Mouse (Mus musculus): ENCODE measurements around the gene Lgr4. TPM values are rescaled to one million over a fixed set of nuclear protein-coding genes. Genes with fewer than 3 reads are reported as not detected.

Lgr4 gene
- polyA plus RNA-seq, 1 experiment from 2014 or later = 3.9 TPM

- DNase-seq = no peak
- Histone ChIP-seq H3K9ac (replicated peaks) (no peak overlapping the region), H3K4me2 (ENCODE audit: low read depth, low read length) (no peak overlapping the region), H3K27me3 (ENCODE audit: insufficient read depth, low read length) (no peaks in the 10 kb centered on the region), H3K4me1 (ENCODE audit: insufficient read depth) (peaks cover 24% of the 10 kb centered on the region), H3K36me3 (replicated peaks; ENCODE audit: insufficient read depth, low read length) (no peaks in the 10 kb centered on the region), H3K4me3 (ENCODE audit: low read depth, low read length) (no peak overlapping the region), H3K27ac (ENCODE audit: low read depth) (no peak overlapping the region), H3K9me3 (ENCODE audit: low read length) (no peaks in the 10 kb centered on the region)
- no peak for ATAC-seq
- no peak for TF ChIP-seq EP300 (IDR thresholded peaks at IDR 0.05; ENCODE audit: low read depth)
- TF ChIP-seq CTCF (IDR thresholded peaks at IDR 0.05; ENCODE audit: low read depth) = no peak
- 65% methylated on average over 8 of the region's 8 CpGs for WGBS (ENCODE audit: insufficient replicate concordance)
These were observed 72.4 kb downstream of the Lgr4 start for GRCm38 (mm10) chr2:109989679-109990473.

- Histone ChIP-seq H3K9ac (replicated peaks) (no peak overlapping the region), H3K4me3 (ENCODE audit: low read depth, low read length) (no peak overlapping the region), H3K4me1 (ENCODE audit: insufficient read depth) (peaks cover 17% of the 10 kb centered on the region; the same call in 1 of the 2 replicates), H3K9me3 (ENCODE audit: low read length) (no peaks in the 10 kb centered on the region), H3K27me3 (ENCODE audit: insufficient read depth, low read length) (no peaks in the 10 kb centered on the region), H3K4me2 (ENCODE audit: low read depth, low read length) (no peak overlapping the region), H3K27ac (ENCODE audit: low read depth) (no peak overlapping the region), H3K36me3 (replicated peaks; ENCODE audit: insufficient read depth, low read length) (no peaks in the 10 kb centered on the region)
- TF ChIP-seq CTCF (IDR thresholded peaks at IDR 0.05; ENCODE audit: low read depth) = no peak
- TF ChIP-seq EP300 (IDR thresholded peaks at IDR 0.05; ENCODE audit: low read depth) = no peak
- WGBS (ENCODE audit: insufficient replicate concordance) = 70% methylated on average over 1 of the region's 1 CpGs
- ATAC-seq (no peak), DNase-seq (no peak)
These were observed 74.3 kb downstream of the Lgr4 start for GRCm38 (mm10) chr2:109991754-109992153.

- no peak for DNase-seq
- ATAC-seq = no peak
- H3K4me2 ChIP-seq (ENCODE audit: low read depth, low read length) = no peak overlapping the region
- no peaks in the 10 kb centered on the region for H3K27me3 ChIP-seq (ENCODE audit: insufficient read depth, low read length)
- H3K27ac ChIP-seq (ENCODE audit: low read depth) = no peak overlapping the region
- WGBS (ENCODE audit: insufficient replicate concordance) = 51% methylated on average over 11 of the region's 11 CpGs
- no peak overlapping the region for H3K9ac ChIP-seq (replicated peaks)
- TF ChIP-seq EP300 (IDR thresholded peaks at IDR 0.05; ENCODE audit: low read depth) (no peak), CTCF (IDR thresholded peaks at IDR 0.05; ENCODE audit: low read depth) (no peak)
- H3K36me3 ChIP-seq (replicated peaks; ENCODE audit: insufficient read depth, low read length) = no peaks in the 10 kb centered on the region
- peaks cover 13% of the 10 kb centered on the region; the same call in 1 of the 2 replicates for H3K4me1 ChIP-seq (ENCODE audit: insufficient read depth)
- no peaks in the 10 kb centered on the region for H3K9me3 ChIP-seq (ENCODE audit: low read length)
- H3K4me3 ChIP-seq (ENCODE audit: low read depth, low read length) = no peak overlapping the region
These were observed 75.1 kb downstream of the Lgr4 start for GRCm38 (mm10) chr2:109992448-109993073.

DNA sequence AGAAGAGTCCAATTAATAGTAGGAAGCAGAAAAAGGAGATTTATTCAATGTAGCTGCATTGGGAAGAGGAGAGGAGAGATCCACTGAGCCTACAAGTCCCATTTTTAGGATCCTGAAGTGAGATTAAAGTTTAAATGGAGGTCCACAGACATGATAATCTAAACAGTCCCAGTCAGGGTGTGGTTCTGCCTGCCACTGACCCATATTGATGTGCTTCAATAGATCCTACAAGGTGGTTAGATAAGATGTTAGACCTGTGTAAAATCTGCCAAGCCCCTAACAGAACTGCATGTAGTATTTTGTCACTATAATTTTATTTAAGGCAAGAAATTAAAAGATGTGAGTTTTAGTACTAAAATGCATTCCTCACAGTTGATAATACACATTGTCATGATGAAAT is 76.0 kb downstream of the Lgr4 start:
- Histone ChIP-seq H3K36me3 (replicated peaks; ENCODE audit: insufficient read depth, low read length) (no peaks in the 10 kb centered on the region), H3K27me3 (ENCODE audit: insufficient read depth, low read length) (no peaks in the 10 kb centered on the region), H3K9ac (replicated peaks) (no peak overlapping the region), H3K4me1 (ENCODE audit: insufficient read depth) (peaks cover 13% of the 10 kb centered on the region; the same call in 1 of the 2 replicates), H3K27ac (ENCODE audit: low read depth) (no peak overlapping the region), H3K9me3 (ENCODE audit: low read length) (no peaks in the 10 kb centered on the region), H3K4me3 (ENCODE audit: low read depth, low read length) (no peak overlapping the region), H3K4me2 (ENCODE audit: low read depth, low read length) (no peak overlapping the region)
- no peak for TF ChIP-seq CTCF (IDR thresholded peaks at IDR 0.05; ENCODE audit: low read depth)
- peak; percentile 66 for TF ChIP-seq EP300 (IDR thresholded peaks at IDR 0.05; ENCODE audit: low read depth)
- no peak for DNase-seq
- ATAC-seq = peak; percentile 25; the same call in 1 of the 2 replicates

GRCm38 (mm10) chr2:109995061-109995460 is 77.6 kb downstream of the Lgr4 start:
- no peak overlapping the region for H3K9ac ChIP-seq (replicated peaks)
- no peak overlapping the region for H3K27ac ChIP-seq (ENCODE audit: low read depth)
- H3K9me3 ChIP-seq (ENCODE audit: low read length) = no peaks in the 10 kb centered on the region
- H3K4me2 ChIP-seq (ENCODE audit: low read depth, low read length) = no peak overlapping the region
- TF ChIP-seq EP300 (IDR thresholded peaks at IDR 0.05; ENCODE audit: low read depth) (no peak), CTCF (IDR thresholded peaks at IDR 0.05; ENCODE audit: low read depth) (no peak)
- DNase-seq = no peak
- H3K36me3 ChIP-seq (replicated peaks; ENCODE audit: insufficient read depth, low read length) = no peaks in the 10 kb centered on the region
- H3K4me1 ChIP-seq (ENCODE audit: insufficient read depth) = peaks cover 13% of the 10 kb centered on the region; the same call in 1 of the 2 replicates
- WGBS (ENCODE audit: insufficient replicate concordance) = 49% methylated on average over 2 of the region's 2 CpGs
- no peak overlapping the region for H3K4me3 ChIP-seq (ENCODE audit: low read depth, low read length)
- ATAC-seq = no peak
- no peaks in the 10 kb centered on the region for H3K27me3 ChIP-seq (ENCODE audit: insufficient read depth, low read length)

DNA sequence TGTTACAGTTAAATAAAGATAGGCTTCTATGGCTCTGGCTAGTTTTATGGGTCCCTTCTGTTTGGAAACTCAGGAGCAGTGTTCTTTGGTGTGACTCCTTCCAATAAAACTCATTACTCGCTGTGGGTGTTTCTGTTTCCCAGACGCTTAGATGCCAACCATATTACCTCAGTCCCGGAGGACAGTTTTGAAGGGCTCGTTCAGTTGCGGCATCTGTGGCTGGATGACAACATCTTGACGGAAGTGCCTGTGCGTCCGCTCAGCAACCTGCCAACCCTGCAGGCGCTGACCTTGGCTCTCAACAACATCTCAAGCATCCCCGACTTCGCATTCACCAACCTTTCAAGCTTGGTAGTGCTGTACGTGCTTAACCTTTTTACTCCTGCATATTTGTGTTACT is 79.0 kb downstream of the Lgr4 start:
- no peak overlapping the region for H3K4me2 ChIP-seq (ENCODE audit: low read depth, low read length)
- no peaks in the 10 kb centered on the region for H3K9me3 ChIP-seq (ENCODE audit: low read length)
- no peak overlapping the region for H3K4me3 ChIP-seq (ENCODE audit: low read depth, low read length)
- DNase-seq (peak; percentile 29), ATAC-seq (no peak)
- H3K9ac ChIP-seq (replicated peaks) = no peak overlapping the region
- no peaks in the 10 kb centered on the region for H3K27me3 ChIP-seq (ENCODE audit: insufficient read depth, low read length)
- 60% methylated on average over 12 of the region's 12 CpGs for WGBS (ENCODE audit: insufficient replicate concordance)
- H3K36me3 ChIP-seq (replicated peaks; ENCODE audit: insufficient read depth, low read length) = peaks cover 2% of the 10 kb centered on the region; the same call in 1 of the 2 replicates
- H3K27ac ChIP-seq (ENCODE audit: low read depth) = no peak overlapping the region
- TF ChIP-seq CTCF (IDR thresholded peaks at IDR 0.05; ENCODE audit: low read depth) = no peak
- TF ChIP-seq EP300 (IDR thresholded peaks at IDR 0.05; ENCODE audit: low read depth) = no peak
- peaks cover 7% of the 10 kb centered on the region; the same call in 1 of the 2 replicates for H3K4me1 ChIP-seq (ENCODE audit: insufficient read depth)
